Mouse (Mus musculus): ENCODE results near the gene Atp1a1. TPM values are rescaled to one million over a fixed set of nuclear protein-coding genes. Genes with fewer than 3 reads are reported as not detected.

The Atp1a1 gene
- polyA plus RNA-seq, 1 experiment from 2014 or later: 77.2 TPM

DNA sequence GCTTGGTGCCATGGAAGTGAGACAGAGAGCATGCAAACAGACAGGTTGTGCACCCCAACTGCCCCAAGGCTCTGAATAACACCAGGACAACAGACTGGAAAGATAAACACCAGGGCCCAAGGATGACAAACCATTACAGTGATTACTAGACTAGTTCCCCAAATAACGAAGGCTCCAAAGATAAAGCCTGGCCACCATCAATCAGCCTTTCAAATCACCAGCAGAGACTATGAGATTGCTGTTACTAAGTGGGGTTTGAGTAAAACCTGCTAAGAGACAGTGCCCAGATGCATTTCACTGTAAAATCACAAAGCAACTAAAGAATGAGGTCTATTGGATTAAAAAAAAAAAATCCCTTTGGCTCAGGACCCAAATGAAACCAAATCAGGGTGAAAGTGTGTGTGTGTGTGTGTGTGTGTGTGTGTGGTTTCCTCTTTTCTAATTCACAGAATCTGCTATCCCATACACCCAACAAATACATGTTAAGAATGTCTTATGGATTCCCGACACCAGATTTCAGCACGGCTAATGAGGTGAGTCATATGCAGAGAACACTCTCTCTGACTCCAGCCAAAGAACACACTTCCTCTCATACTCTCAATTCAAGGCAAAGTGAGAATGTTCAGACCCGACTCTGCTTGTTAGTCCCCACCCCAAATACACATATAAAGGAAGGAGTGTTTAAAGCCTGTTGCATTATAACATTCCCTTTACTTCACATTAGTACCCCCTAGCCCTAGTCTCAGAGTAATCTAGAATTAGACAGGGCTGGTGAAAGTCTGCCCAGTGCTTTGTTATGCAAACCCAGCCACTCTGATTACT, 4.4 kb downstream of the Atp1a1 start:
- no peak overlapping the region for H3K27ac ChIP-seq (replicated peaks)
- 24% methylated on average over 4 of the region's 4 CpGs for WGBS

GRCm38 (mm10) chr3:101599191-101599919, 5.1 kb downstream of the Atp1a1 start:
- Histone ChIP-seq H3K9ac (replicated peaks) (no peak overlapping the region), H3K9me3 (replicated peaks) (no peaks in the 10 kb centered on the region), H3K4me3 (replicated peaks) (no peak overlapping the region), H3K4me1 (peaks cover 74% of the 10 kb centered on the region), H3K36me3 (no peaks in the 10 kb centered on the region), H3K27me3 (replicated peaks) (no peaks in the 10 kb centered on the region), H3K4me2 (peak overlapping the region; percentile 19), H3K27ac (replicated peaks) (no peak overlapping the region)
- ATAC-seq (ENCODE audit: low FRiP score): no peak
- 71% methylated on average over 8 of the region's 8 CpGs for WGBS

More for the DNA sequence above, 4.4 kb downstream of the Atp1a1 start:
- ATAC-seq (ENCODE audit: low FRiP score): no peak
- Histone ChIP-seq H3K9ac (replicated peaks) (no peak overlapping the region), H3K9me3 (replicated peaks) (no peaks in the 10 kb centered on the region), H3K4me3 (replicated peaks) (no peak overlapping the region), H3K4me1 (peaks cover 77% of the 10 kb centered on the region), H3K36me3 (no peaks in the 10 kb centered on the region), H3K27me3 (replicated peaks) (no peaks in the 10 kb centered on the region), H3K4me2 (peak overlapping the region; percentile 71)

- no peak for ATAC-seq (ENCODE audit: low FRiP score)
- H3K4me3 ChIP-seq (replicated peaks): no peak overlapping the region
- 78% methylated on average over 4 of the region's 4 CpGs for WGBS
- no peak overlapping the region for H3K27ac ChIP-seq (replicated peaks)
- no peak overlapping the region for H3K9ac ChIP-seq (replicated peaks)
- H3K36me3 ChIP-seq: peaks cover 9% of the 10 kb centered on the region
- peaks cover 76% of the 10 kb centered on the region for H3K4me1 ChIP-seq
- no peaks in the 10 kb centered on the region for H3K27me3 ChIP-seq (replicated peaks)
- H3K9me3 ChIP-seq (replicated peaks): no peaks in the 10 kb centered on the region
- no peak overlapping the region for H3K4me2 ChIP-seq
Observed at GRCm38 (mm10) chr3:101598231-101598905, 6.1 kb downstream of the Atp1a1 start.

DNA sequence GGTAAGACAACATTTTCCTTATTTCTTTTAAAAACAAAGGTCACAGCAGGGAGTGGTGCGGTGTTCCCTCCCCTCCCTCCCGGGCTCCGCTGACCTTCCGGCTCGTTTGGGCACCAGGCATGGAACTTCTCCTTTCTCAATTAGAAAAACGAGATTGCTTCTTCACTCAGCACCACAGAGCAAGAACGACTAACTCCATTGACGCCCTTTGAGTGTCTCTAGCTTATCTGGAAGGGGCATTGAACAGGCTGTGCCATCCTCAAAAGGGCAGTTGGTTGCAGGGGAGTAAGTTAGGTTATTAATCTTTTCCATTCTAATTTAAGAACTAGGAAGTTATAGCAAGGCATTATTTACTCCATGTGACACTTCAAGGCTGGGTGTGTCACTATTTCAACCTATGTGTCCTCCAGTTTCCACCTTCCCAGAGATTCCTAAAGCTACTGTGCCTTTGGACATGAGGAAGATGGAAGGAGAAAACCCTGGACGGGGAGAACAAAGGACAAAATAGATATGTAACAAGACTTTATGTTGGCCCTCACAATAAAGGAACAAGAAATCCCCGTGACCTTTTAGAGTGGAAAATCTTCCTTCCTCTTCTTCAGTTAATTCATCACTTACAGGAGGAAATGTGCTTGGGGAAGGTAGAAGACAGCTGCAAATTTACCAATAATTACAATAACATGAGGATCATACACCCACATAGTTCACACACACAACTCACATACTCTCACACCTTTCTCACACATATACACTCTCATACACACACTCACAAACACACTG, 7.0 kb downstream of the Atp1a1 start:
- 34% methylated on average over 10 of the region's 10 CpGs for WGBS
- H3K4me2 ChIP-seq: no peak overlapping the region
- H3K4me3 ChIP-seq (replicated peaks): no peak overlapping the region
- H3K4me1 ChIP-seq: peaks cover 72% of the 10 kb centered on the region
- no peak overlapping the region for H3K27ac ChIP-seq (replicated peaks)
- H3K9ac ChIP-seq (replicated peaks): no peak overlapping the region
- peaks cover 16% of the 10 kb centered on the region for H3K36me3 ChIP-seq
- no peaks in the 10 kb centered on the region for H3K27me3 ChIP-seq (replicated peaks)
- no peak for ATAC-seq (ENCODE audit: low FRiP score)
- H3K9me3 ChIP-seq (replicated peaks): no peaks in the 10 kb centered on the region

- Histone ChIP-seq H3K4me1 (peaks cover 64% of the 10 kb centered on the region), H3K4me2 (peak overlapping the region; percentile 5), H3K9ac (replicated peaks) (no peak overlapping the region; the same call in 1 of the 2 replicates), H3K9me3 (replicated peaks) (no peaks in the 10 kb centered on the region), H3K4me3 (replicated peaks) (no peak overlapping the region), H3K27me3 (replicated peaks) (no peaks in the 10 kb centered on the region), H3K36me3 (peaks cover 22% of the 10 kb centered on the region), H3K27ac (replicated peaks) (peak overlapping the region; percentile 51)
- ATAC-seq (ENCODE audit: low FRiP score): no peak
- 38% methylated on average over 8 of the region's 8 CpGs for WGBS
Observed at GRCm38 (mm10) chr3:101596686-101597085, 7.8 kb downstream of the Atp1a1 start.

DNA sequence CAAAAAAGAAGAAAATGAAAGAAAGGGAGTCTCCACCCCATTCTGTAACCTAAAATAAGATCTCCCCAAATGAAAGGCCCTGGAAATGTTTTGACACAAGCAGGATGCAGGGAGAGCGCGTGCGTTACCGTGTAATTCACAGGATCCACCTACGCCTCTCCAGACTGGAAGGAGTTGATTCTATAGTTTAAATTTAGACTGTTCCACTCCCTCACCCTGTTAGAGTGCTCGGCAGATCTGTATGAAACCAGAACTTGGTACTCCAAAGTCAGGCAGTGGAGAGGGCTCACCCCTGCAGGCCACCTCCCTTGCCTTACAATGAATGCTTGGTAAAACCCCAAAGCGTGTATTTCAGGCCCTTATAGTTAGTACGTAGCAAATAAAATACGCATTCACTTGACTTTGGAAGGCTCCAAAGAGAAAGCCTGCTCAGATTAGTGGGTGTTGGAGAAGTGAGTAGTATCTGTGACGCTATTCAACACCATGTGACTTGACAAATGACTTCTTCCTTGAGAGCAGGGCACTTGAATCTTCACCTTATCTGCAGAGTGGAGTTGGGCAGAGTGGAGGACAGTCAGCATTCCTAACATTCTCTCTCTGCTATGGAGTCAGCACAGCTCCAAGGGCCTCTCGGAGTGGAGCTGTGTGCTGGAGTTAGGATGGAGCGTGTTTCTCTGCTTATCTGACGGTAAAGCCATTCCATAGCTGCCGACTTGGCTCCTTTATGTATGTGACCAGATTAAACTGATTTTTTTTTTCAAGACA, 8.4 kb downstream of the Atp1a1 start:
- no peak for ATAC-seq (ENCODE audit: low FRiP score)
- no peaks in the 10 kb centered on the region for H3K9me3 ChIP-seq (replicated peaks)
- H3K27me3 ChIP-seq (replicated peaks): no peaks in the 10 kb centered on the region
- H3K27ac ChIP-seq (replicated peaks): peak overlapping the region; percentile 51
- H3K4me1 ChIP-seq: peaks cover 57% of the 10 kb centered on the region
- peaks cover 29% of the 10 kb centered on the region for H3K36me3 ChIP-seq
- WGBS: 74% methylated on average over 14 of the region's 14 CpGs
- H3K4me2 ChIP-seq: peak overlapping the region; percentile 5; the same call in 1 of the 2 replicates
- H3K4me3 ChIP-seq (replicated peaks): no peak overlapping the region
- H3K9ac ChIP-seq (replicated peaks): no peak overlapping the region; the same call in 1 of the 2 replicates

DNA sequence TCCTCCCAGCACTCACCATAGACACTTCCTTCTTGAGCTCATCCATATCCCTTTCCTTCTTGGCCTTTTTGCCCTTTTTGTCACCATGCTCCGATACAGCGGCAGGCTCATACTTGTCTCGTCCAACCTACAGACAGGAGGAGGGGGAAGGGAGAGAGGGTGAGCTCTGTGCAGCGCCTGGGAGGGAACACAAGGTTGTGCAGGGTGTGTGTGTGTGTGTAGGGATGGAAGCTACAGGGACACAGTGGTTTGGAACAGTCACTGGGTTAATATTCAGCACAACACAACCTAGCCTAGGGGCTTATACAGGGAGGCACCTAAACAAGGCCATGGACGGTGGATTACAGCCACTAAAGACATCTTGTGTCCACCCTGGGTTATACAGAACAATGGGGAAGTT, 9.5 kb downstream of the Atp1a1 start:
- Histone ChIP-seq H3K27me3 (replicated peaks) (no peaks in the 10 kb centered on the region), H3K4me3 (replicated peaks) (no peak overlapping the region), H3K4me1 (peaks cover 48% of the 10 kb centered on the region), H3K27ac (replicated peaks) (no peak overlapping the region), H3K36me3 (peaks cover 39% of the 10 kb centered on the region), H3K4me2 (no peak overlapping the region), H3K9ac (replicated peaks) (no peak overlapping the region), H3K9me3 (replicated peaks) (no peaks in the 10 kb centered on the region)
- ATAC-seq (ENCODE audit: low FRiP score): no peak
- 73% methylated on average over 5 of the region's 5 CpGs for WGBS

GRCm38 (mm10) chr3:101593266-101593651, 11.2 kb downstream of the Atp1a1 start:
- H3K4me3 ChIP-seq (replicated peaks): no peak overlapping the region
- 44% methylated on average over 7 of the region's 7 CpGs for WGBS
- H3K36me3 ChIP-seq: peaks cover 57% of the 10 kb centered on the region
- H3K9ac ChIP-seq (replicated peaks): no peak overlapping the region
- ATAC-seq (ENCODE audit: low FRiP score): no peak
- no peaks in the 10 kb centered on the region for H3K9me3 ChIP-seq (replicated peaks)
- peak overlapping the region; percentile 6; the same call in 1 of the 2 replicates for H3K27ac ChIP-seq (replicated peaks)
- no peak overlapping the region for H3K4me2 ChIP-seq
- no peaks in the 10 kb centered on the region for H3K27me3 ChIP-seq (replicated peaks)
- peaks cover 30% of the 10 kb centered on the region for H3K4me1 ChIP-seq

- 71% methylated on average over 21 of the region's 21 CpGs for WGBS
- no peak overlapping the region for H3K4me2 ChIP-seq
- no peaks in the 10 kb centered on the region for H3K9me3 ChIP-seq (replicated peaks)
- H3K9ac ChIP-seq (replicated peaks): no peak overlapping the region
- peaks cover 60% of the 10 kb centered on the region for H3K36me3 ChIP-seq
- H3K4me1 ChIP-seq: peaks cover 26% of the 10 kb centered on the region
- peak overlapping the region; percentile 6; the same call in 1 of the 2 replicates for H3K27ac ChIP-seq (replicated peaks)
- no peak overlapping the region for H3K4me3 ChIP-seq (replicated peaks)
- H3K27me3 ChIP-seq (replicated peaks): no peaks in the 10 kb centered on the region
- no peak for ATAC-seq (ENCODE audit: low FRiP score)
Observed at GRCm38 (mm10) chr3:101592281-101593265, 11.9 kb downstream of the Atp1a1 start.

GRCm38 (mm10) chr3:101590380-101590779, 14.1 kb downstream of the Atp1a1 start:
- Histone ChIP-seq H3K9ac (replicated peaks) (no peak overlapping the region), H3K4me2 (no peak overlapping the region), H3K9me3 (replicated peaks) (no peaks in the 10 kb centered on the region), H3K27ac (replicated peaks) (no peak overlapping the region), H3K4me3 (replicated peaks) (no peak overlapping the region), H3K27me3 (replicated peaks) (no peaks in the 10 kb centered on the region), H3K4me1 (peaks cover 9% of the 10 kb centered on the region; the same call in 1 of the 2 replicates), H3K36me3 (peaks cover 82% of the 10 kb centered on the region)
- no peak for ATAC-seq (ENCODE audit: low FRiP score)
- WGBS: 94% methylated on average over 16 of the region's 16 CpGs

Measured in neural tube, embryonic 15.5 days (tissue).